Mouse (Mus musculus) heart, embryonic 14.5 days (tissue): ENCODE data around the gene Gm13279. TPM values are rescaled to one million over a fixed set of nuclear protein-coding genes. Genes with fewer than 3 reads are reported as not detected.
"Not testable (repeated sequence)": the region's sequence is repeated elsewhere in the genome, so short reads cannot be mapped to it uniquely, and the experiment has no call there.

Experiments used
- ATAC-seq: fragments of 200-750 bp; cut with Nextera tagmentation; 2 replicates; pipeline ENCODE4 v1.8.0; 2017; ENCODE audit warnings: low read depth, moderate TSS enrichment; ENCODE audit not compliant: insufficient number of reproducible peaks, insufficient read depth, low FRiP score
- H3K27ac ChIP-seq, 2 experiments: fragments of 200-500 bp in 1 of 2; fragments of 300-500 bp in 1 of 2; sonication (generic) in 1 of 2; replicated peaks in 1 of 2; 2 replicates each; pipeline ENCODE4 v1.5.1; 2012 to 2014; ENCODE audit warnings: low read depth in 2 of 2, low read length in 2 of 2, control low read depth in 1 of 2, mild to moderate bottlenecking in 1 of 2, mixed read lengths in 1 of 2; ENCODE audit not compliant: control insufficient read depth in 1 of 2, insufficient read depth in 1 of 2
- H3K27me3 ChIP-seq: fragments of 300-500 bp; sonication (generic); 2 replicates; pipeline ENCODE4 v1.6.1; 2014; ENCODE audit warnings: mild to moderate bottlenecking, low read length, control low read depth; ENCODE audit not compliant: control insufficient read depth, insufficient read depth
- H3K36me3 ChIP-seq: fragments of 300-500 bp; sonication (generic); 2 replicates; pipeline ENCODE4 v1.6.1; 2014; ENCODE audit warnings: mild to moderate bottlenecking, control low read depth, low read length, mixed read lengths; ENCODE audit not compliant: control insufficient read depth, insufficient read depth
- H3K4me1 ChIP-seq, 2 experiments: fragments of 200-500 bp in 1 of 2; fragments of 300-500 bp in 1 of 2; sonication (generic) in 1 of 2; 2 replicates each; pipeline ENCODE4 v1.6.1; 2012 to 2014; ENCODE audit warnings: low read length in 2 of 2, control low read depth in 1 of 2, mixed read lengths in 1 of 2; ENCODE audit not compliant: control insufficient read depth in 2 of 2, insufficient read depth in 2 of 2
- H3K4me2 ChIP-seq: fragments of 300-500 bp; sonication (generic); 2 replicates; pipeline ENCODE4 v1.6.1; 2014; ENCODE audit warnings: mild to moderate bottlenecking, low read length
- H3K4me3 ChIP-seq, 2 experiments: fragments of 200-500 bp in 1 of 2; fragments of 300-500 bp in 1 of 2; sonication (generic) in 1 of 2; 2 replicates each; pipeline ENCODE4 v1.5.1; 2012 to 2014; ENCODE audit warnings: low read length in 2 of 2, mild to moderate bottlenecking in 2 of 2, control low read depth in 1 of 2, low read depth in 1 of 2, moderate library complexity in 1 of 2; ENCODE audit not compliant: control insufficient read depth in 1 of 2, insufficient read depth in 1 of 2
- H3K9ac ChIP-seq: fragments of 300-500 bp; sonication (generic); 2 replicates; pipeline ENCODE4 v1.6.1; 2014; ENCODE audit warnings: mild to moderate bottlenecking, low read length
- H3K9me3 ChIP-seq: fragments of 300-500 bp; sonication (generic); 2 replicates; pipeline ENCODE4 v1.6.1; 2016; ENCODE audit warnings: low read length, control low read depth; ENCODE audit not compliant: control insufficient read depth
- WGBS: fragments of 180-500 bp; shearing (Covaris S2); extraction: QIAGEN DNeasy Blood & Tissue Kit; methylation state at CpG from one replicate; pipeline ENCODE4 v1.1.7; 2014; 5-methylcytosine and 5-hydroxymethylcytosine counted together
- polyA plus RNA-seq: library from polyadenylated mRNA; unstranded; fragments of >200 nt; fragmentation: Nextera tagmentation; extraction: Ambion mirVana; gene quantifications from 2 replicates; pipeline ENCODE4 v1.2.1, GENCODE M21; 2014

The Gm13279 gene
- polyA plus RNA-seq, 1 experiment from 2014 or later, result not detected

- H3K27me3 ChIP-seq, ATAC-seq, H3K4me1 ChIP-seq, H3K36me3 ChIP-seq, H3K9me3 ChIP-seq, H3K9ac ChIP-seq: not testable (repeated sequence)
- H3K27ac ChIP-seq, result peak within 1 kb of the TSS; percentile 33 to 85; a peak in 2 of 4 replicates
- H3K4me3 ChIP-seq, result peak within 1 kb of the TSS in 1 of 2 experiments; percentile 43; a peak in 2 of 4 replicates
- 0% methylated on average over 2 of the region's 7 CpGs for WGBS
- peak within 1 kb of the TSS; percentile 52 for H3K4me2 ChIP-seq
Observed at GRCm38 (mm10) chr4:88781831-88782230, 15.4 kb upstream of the Gm13279 start, which contains the start of gene Ifnz. Gene Ifnz (plus strand): TSS chr4:88782131.

GRCm38 (mm10) chr4:88782335-88782734 is 14.9 kb upstream of the Gm13279 start:
- Histone ChIP-seq H3K4me2 (peak overlapping the region; percentile 52), H3K4me3 (peak overlapping the region in 1 of 2 experiments; percentile 43; a peak in 2 of 4 replicates), H3K27ac (peak overlapping the region; percentile 33 to 85; a peak in 2 of 4 replicates)
- not testable (repeated sequence) for H3K9ac ChIP-seq, ATAC-seq, H3K4me1 ChIP-seq, H3K27me3 ChIP-seq, H3K36me3 ChIP-seq, H3K9me3 ChIP-seq
- 0% methylated on average over 1 of the region's 31 CpGs for WGBS

GRCm38 (mm10) chr4:88785409-88785808 is 11.8 kb upstream of the Gm13279 start, which contains the start of gene Gm13276:
Gene Gm13276 (plus strand): TSS chr4:88785709.
- no CpG with 5 or more reads among the region's 27 CpGs for WGBS
- not testable (repeated sequence) for H3K9me3 ChIP-seq, ATAC-seq, H3K4me3 ChIP-seq, H3K9ac ChIP-seq, H3K27me3 ChIP-seq, H3K4me1 ChIP-seq, H3K4me2 ChIP-seq, H3K36me3 ChIP-seq, H3K27ac ChIP-seq

- not testable (repeated sequence) for H3K4me1 ChIP-seq, H3K4me2 ChIP-seq, ATAC-seq, H3K27ac ChIP-seq, H3K4me3 ChIP-seq, H3K9ac ChIP-seq, H3K27me3 ChIP-seq, H3K36me3 ChIP-seq, H3K9me3 ChIP-seq
- 0% methylated on average over 4 of the region's 28 CpGs for WGBS
Observed at GRCm38 (mm10) chr4:88788402-88788801, 8.8 kb upstream of the Gm13279 start, which contains the start of gene Gm13277. Gene Gm13277 (plus strand): TSS chr4:88788632.

GRCm38 (mm10) chr4:88791250-88791649 is 5.9 kb upstream of the Gm13279 start, which contains the start of gene Gm13278:
Gene Gm13278 (plus strand): TSS chr4:88791550.
- H3K9ac ChIP-seq, H3K27ac ChIP-seq, H3K27me3 ChIP-seq, H3K4me1 ChIP-seq, ATAC-seq, H3K36me3 ChIP-seq, H3K4me2 ChIP-seq, H3K4me3 ChIP-seq, H3K9me3 ChIP-seq: not testable (repeated sequence)
- WGBS, result no CpG with 5 or more reads among the region's 28 CpGs

- H3K4me3 ChIP-seq, H3K4me1 ChIP-seq, ATAC-seq, H3K9ac ChIP-seq, H3K9me3 ChIP-seq, H3K27me3 ChIP-seq, H3K4me2 ChIP-seq, H3K27ac ChIP-seq, H3K36me3 ChIP-seq: not testable (repeated sequence)
- 0% methylated on average over 5 of the region's 52 CpGs for WGBS
Observed at GRCm38 (mm10) chr4:88793936-88794675, 3.1 kb upstream of the Gm13279 start, which contains the start of gene Gm13275. Gene Gm13275 (plus strand): TSS chr4:88794487.

GRCm38 (mm10) chr4:88799365-88799764 is 2.2 kb downstream of the Gm13279 start, which contains the start of gene Gm13285:
Gene Gm13285 (plus strand): TSS chr4:88799665.
- not testable (repeated sequence) for H3K9ac ChIP-seq, H3K27me3 ChIP-seq, H3K4me2 ChIP-seq, H3K27ac ChIP-seq, H3K4me3 ChIP-seq, H3K36me3 ChIP-seq, ATAC-seq, H3K9me3 ChIP-seq, H3K4me1 ChIP-seq
- 14% methylated on average over 1 of the region's 7 CpGs for WGBS
